Mouse (Mus musculus): Measurements from ENCODE around the gene Apoc3.

The Apoc3 gene

DNA sequence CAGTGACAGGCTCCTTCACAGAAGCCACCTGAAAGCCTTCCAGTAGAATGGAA is at the start of gene Apoc3:
Gene Apoc3 (minus strand): TSS at position 41 of the 53 bp plus-strand sequence.
- no peak for ATAC-seq (ENCODE audit: low TSS enrichment)

- peak; percentile 87 for ATAC-seq (ENCODE audit: low TSS enrichment)
Observed at GRCm38 (mm10) chr9:46282631-46283436, 47.4 kb upstream of the Apoc3 start, which contains the start of gene Bud13. Gene Bud13 (plus strand): TSS chr9:46283008.

GRCm38 (mm10) chr9:46274494-46274893 is 39.1 kb upstream of the Apoc3 start:
- ATAC-seq (ENCODE audit: low TSS enrichment), result no peak

- peak; percentile 95 for ATAC-seq (ENCODE audit: low TSS enrichment)
Observed at GRCm38 (mm10) chr9:46272677-46273454, 37.4 kb upstream of the Apoc3 start, which contains the start of gene Zpr1. Gene Zpr1 (plus strand): TSS chr9:46273064.

- ATAC-seq (ENCODE audit: low TSS enrichment), result no peak
Observed at GRCm38 (mm10) chr9:46272070-46272469, 36.6 kb upstream of the Apoc3 start.

- no peak for ATAC-seq (ENCODE audit: low TSS enrichment)
Observed at GRCm38 (mm10) chr9:46270782-46271181, 35.3 kb upstream of the Apoc3 start.

DNA sequence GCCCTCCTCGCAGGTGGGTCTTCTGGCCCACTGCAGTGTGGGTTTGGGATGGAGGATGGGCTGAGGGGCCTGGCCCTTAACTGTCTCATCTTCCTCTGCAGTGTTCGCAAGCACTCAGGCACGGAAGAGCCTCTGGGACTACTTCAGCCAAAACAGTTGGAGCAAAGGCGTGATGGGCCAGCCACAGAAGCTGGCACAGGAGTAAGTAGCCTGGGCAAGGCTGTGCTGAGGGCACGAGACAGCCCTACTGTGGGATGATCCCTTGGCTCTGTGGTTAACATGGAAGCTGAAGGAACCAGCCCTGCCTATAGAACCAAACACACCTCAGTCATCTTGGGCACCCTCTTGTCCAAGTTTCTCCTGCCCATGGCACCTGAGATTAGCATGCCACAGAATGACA is 33.7 kb upstream of the Apoc3 start:
- no peak for ATAC-seq (ENCODE audit: low TSS enrichment)

DNA sequence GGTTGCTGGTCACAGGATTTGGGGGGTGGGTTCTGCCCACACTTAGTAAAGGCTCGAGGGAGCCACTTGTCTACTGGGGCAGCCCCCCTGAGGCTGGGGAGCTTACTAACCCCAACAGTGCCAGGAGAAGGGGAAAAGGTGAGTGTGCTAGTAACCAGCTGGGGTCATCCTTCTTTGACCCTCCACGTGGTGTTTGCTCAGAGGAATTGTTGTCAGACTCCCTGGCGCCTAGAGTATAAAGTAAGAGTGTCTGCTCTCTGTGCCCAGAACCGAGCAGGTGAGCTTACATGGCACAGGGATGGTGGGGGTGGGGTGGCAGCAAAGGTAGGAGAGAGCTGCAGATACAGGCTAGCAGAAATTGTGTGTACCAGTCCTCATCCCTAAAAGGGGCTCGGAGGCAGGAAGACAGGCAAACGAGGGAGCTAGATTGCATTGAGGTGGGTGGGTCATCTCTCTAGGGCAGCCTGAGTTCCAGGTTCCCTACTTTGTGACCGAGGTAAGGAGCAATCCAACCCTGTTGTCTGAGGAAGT is 33.0 kb upstream of the Apoc3 start, which contains the start of gene Apoa5:
Gene Apoa5 (plus strand): TSS at position 291 of the 531 bp plus-strand sequence.
- ATAC-seq (ENCODE audit: low TSS enrichment), result no peak

- no peak for ATAC-seq (ENCODE audit: low TSS enrichment)
Observed at GRCm38 (mm10) chr9:46261131-46261530, 25.7 kb upstream of the Apoc3 start.

GRCm38 (mm10) chr9:46259111-46259510 is 23.7 kb upstream of the Apoc3 start:
- ATAC-seq (ENCODE audit: low TSS enrichment), result no peak

DNA sequence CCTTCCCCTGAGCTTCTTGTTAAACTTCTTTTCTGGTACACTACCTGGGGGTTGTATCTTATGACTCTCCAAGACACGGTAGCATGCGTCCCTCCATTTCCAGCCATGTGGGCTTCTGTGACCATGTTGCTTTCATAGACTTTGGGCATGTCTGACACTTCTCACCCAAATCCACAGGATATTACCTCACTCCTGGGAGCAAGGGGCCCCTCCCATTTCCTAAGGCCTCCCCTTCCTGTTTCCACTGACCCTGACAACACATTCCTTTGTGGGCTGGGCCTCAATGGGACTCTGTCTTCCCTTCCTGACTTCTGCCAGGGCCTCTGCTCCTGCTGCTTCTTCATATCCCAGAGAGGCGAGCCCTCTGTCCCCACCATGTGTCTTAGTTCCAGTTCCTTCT is 22.1 kb upstream of the Apoc3 start:
- no peak for ATAC-seq (ENCODE audit: low TSS enrichment)

DNA sequence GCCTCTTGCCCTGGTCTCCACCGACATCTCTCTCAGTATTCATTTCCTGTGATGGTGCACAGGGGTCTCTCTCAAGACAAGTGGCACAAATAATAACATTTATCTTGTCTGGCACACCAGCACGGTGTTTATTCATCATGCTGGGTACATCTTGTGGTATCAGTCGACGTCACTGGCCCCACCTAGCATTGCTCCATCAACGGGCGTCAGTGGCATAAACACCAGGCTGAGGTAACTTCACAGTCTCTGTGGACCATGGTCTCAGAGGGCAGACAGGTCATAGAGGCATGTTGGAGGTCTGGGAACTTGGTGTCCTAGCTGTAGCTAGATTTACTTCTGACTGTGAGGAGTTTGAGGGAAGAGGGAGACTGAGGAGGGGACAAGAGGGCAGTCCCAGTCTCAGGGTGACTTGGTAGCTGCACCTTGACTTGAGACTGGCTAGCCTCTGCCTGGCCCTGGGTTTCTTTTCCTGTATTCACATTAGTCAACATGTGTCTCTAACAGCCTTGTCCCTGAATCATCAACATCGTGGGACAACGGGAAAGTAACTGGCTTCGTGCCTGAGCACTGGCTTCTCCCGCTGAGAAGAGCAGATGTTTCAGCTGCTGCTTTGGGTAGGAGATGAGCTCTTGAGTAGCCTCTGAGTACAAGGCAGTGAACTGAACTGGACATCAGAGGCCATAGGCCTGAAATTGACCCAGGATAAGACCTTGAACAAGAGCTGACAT is 21.4 kb upstream of the Apoc3 start:
- ATAC-seq (ENCODE audit: low TSS enrichment), result no peak

DNA sequence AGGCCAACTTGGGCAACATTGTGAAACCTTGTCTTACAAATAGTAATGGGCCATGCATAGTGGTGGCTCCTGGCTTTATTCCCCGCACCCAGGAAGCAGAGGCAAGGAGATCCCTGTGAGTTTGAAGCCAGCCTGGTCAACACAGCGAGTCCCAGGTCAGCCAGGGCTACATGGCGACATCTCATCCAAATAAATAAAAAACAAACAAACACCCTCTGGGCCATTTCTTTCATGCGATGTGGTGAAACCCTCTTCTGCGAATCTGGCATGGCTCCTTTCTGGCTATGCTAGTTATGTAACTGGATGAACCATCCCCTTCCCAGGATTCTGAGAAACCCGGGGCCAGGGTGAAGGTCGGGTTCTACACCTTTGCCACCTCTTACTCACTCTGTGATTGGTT is 20.7 kb upstream of the Apoc3 start:
- ATAC-seq (ENCODE audit: low TSS enrichment), result no peak

DNA sequence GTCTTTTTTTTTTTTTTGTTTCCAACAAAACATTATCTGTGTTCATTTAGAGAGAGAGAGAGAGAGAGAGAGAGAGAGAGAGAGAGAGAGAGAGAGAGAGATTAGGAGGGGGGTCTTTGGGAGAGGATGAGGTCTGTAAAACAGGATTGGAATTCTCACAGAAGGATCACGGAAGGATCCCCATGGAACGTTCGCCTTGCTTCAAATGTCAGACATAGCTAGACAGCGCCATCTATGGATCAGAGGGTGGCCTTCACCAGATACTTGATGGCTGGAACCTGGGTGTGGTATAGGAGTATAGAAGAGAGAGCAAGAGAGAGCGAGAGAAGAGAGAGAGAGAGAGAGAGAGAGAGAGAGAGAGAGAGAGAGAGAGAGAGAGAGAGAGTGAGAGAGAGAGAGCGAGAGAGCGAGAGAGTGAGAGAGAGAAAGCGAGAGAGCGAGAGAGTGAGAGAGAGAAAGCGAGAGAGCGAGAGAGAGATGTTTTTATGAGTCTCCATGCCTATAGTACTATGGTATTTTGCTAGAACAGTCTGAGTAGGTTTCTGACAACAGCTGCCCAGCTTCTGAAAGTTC is 11.4 kb upstream of the Apoc3 start:
- ATAC-seq (ENCODE audit: low TSS enrichment), result peak; percentile 98

GRCm38 (mm10) chr9:46243584-46243983 is 8.1 kb upstream of the Apoc3 start:
- no peak for ATAC-seq (ENCODE audit: low TSS enrichment)

DNA sequence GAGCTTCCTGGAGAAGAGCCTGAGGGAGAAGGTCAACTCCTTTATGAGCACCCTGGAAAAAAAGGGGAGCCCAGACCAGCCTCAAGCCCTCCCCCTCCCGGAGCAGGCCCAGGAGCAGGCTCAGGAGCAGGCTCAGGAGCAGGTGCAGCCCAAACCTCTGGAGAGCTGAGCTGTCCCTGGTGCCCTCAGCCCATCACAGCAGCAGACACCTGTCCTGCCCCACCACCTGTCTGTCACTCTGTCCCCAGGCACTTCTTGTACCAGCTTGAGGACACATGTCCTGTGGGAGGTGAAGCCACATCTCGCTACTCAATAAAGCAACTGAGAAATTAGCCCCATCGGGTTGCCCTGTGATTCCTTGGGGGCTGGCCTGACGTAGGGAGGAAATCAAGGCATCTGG is 7.7 kb upstream of the Apoc3 start:
- no peak for ATAC-seq (ENCODE audit: low TSS enrichment)

DNA sequence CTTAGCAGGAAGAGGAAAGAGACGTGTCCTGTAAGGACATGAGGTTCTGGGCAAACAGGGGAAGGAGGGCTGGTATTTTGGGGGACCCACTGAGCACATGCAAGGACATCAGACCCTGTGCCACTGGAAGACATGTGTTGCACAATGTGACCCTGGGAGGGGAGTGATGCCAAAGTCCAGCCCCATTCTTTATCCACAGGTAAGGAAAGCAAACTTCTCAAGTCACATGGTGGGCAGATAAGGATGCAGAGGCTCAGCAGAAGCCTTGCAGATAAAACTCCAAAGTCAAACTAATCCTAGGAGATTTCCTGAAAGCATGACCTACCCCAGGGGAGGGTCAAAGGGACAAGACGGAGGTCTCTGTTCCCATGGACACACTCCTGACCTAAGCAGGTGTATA is 6.4 kb upstream of the Apoc3 start:
- ATAC-seq (ENCODE audit: low TSS enrichment), result no peak

GRCm38 (mm10) chr9:46240526-46241153 is 5.2 kb upstream of the Apoc3 start, which contains the start of gene Apoa4:
Gene Apoa4 (plus strand): TSS chr9:46240696.
- ATAC-seq (ENCODE audit: low TSS enrichment), result no peak

DNA sequence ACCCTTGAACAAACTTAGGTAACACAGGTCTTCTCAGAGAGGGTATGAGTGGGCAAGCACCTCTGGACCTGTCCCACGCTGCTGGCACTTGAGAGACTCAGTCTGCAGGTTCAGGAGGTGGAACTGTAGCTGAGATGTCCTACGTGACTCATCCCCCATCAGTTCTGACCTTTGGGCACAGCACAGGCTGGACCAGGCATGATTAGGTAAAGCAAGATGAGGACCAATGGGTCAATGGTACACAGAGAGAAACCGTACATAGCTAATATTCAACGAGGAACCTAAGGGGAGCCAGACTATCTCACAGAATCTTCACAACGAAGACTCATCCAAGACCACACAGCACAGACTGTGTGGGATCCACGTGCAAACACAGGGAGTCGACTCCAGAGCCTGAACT is 3.4 kb upstream of the Apoc3 start:
- ATAC-seq (ENCODE audit: low TSS enrichment), result no peak

GRCm38 (mm10) chr9:46235649-46236048 is 213 bp upstream of the Apoc3 start:
- ATAC-seq (ENCODE audit: low TSS enrichment), result no peak

DNA sequence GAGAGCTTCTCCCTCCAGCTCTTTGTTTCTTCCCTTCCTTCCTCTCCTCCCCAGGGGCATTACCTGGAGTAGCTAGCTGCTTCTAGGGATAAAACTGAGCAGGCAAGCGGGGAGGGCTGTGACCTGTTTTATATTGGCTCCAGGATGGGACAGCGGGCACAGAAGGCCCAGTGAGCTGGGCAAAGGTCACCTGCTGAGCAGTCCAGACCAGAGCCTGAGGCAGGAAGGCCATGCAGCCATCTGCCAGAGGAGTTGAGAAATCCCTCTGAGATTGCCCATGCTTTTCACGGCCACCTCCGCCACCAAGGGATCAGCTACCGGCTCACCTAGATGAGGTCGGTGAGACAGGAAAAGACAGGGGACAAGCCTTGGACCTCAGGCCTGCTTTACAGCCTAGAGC is 240 bp downstream of the Apoc3 start:
- no peak for ATAC-seq (ENCODE audit: low TSS enrichment)

Data from frontal cortex, adult (tissue).